In genomic region chr10:122199791-122200190, GRCm38 (mm10) we compare ENCODE assay signal across 18 mouse cellular contexts.
A peak's percentile ranks its signal among the peaks of the same experiment; 100 is the strongest.
DNase-seq lines count a peak whose midpoint lies in the region; TF ChIP-seq lines count a peak whose summit lies in the region.
"Had no signal": no experiment of that assay in that cellular context is flagged by ENCODE, and none has a peak within 500 bp of the region (broad histone marks: within the 10 kb centered on the region; RNA-seq: fewer than 3 reads in every experiment).

No protein-coding gene starts in this region.

- H3K36me3 ChIP-seq in embryonic facial prominence, embryonic 10.5 days (replicated peaks): no peaks in the 10 kb centered on the region
- no peaks in the 10 kb centered on the region for H3K36me3 ChIP-seq in thymus, adult 2 months (ENCODE audit: control insufficient read depth, insufficient read depth, low read length)
- H3K36me3 ChIP-seq: forebrain, embryonic 10.5 days; G1E; heart, embryonic 13.5 days; hindbrain, embryonic 13.5 days; intestine, embryonic 15.5 days; kidney, embryonic 15.5 days; limb, embryonic 13.5 days; liver, embryonic 15.5 days had no signal

- TF ChIP-seq POLR2A in thymus, adult 2 months (IDR thresholded peaks at IDR 0.05; ENCODE audit: control insufficient read depth, extremely low read depth, insufficient read depth, low read length, poor library complexity): no peak

- no peaks in the 10 kb centered on the region for H3K27me3 ChIP-seq in embryonic facial prominence, embryonic 10.5 days (replicated peaks; ENCODE audit: low read depth, poor library complexity, severe bottlenecking)
- no peaks in the 10 kb centered on the region for H3K27me3 ChIP-seq in thymus, adult 2 months (ENCODE audit: control insufficient read depth, insufficient read depth, low read length)
- H3K27me3 ChIP-seq: heart, embryonic 13.5 days; intestine, embryonic 15.5 days; kidney, embryonic 15.5 days; limb, embryonic 13.5 days; liver, embryonic 15.5 days had no signal

- no peak overlapping the region for H3K4me3 ChIP-seq in embryonic facial prominence, embryonic 10.5 days
- no peak overlapping the region for H3K4me3 ChIP-seq in thymus, adult 2 months (ENCODE audit: control insufficient read depth, insufficient read depth, low read length)
- H3K4me3 ChIP-seq: forebrain, embryonic 10.5 days; heart, embryonic 13.5 days; hindbrain, embryonic 13.5 days; intestine, embryonic 15.5 days; kidney, embryonic 15.5 days; limb, embryonic 13.5 days; liver, embryonic 15.5 days had no signal

- WGBS in embryonic facial prominence, embryonic 10.5 days: 37% methylated on average over 4 of the region's 4 CpGs
- 24% methylated on average over 4 of the region's 4 CpGs for WGBS in thymus, adult 2 months

- peaks cover 9% of the 10 kb centered on the region for H3K4me1 ChIP-seq in embryonic facial prominence, embryonic 10.5 days
- H3K4me1 ChIP-seq in thymus, adult 2 months (replicated peaks; ENCODE audit: control insufficient read depth, insufficient read depth, low read length): peaks cover 7% of the 10 kb centered on the region
- H3K4me1 ChIP-seq: heart, embryonic 13.5 days; liver, embryonic 15.5 days had no signal

- no peak for TF ChIP-seq CTCF in thymus, adult 2 months (IDR thresholded peaks at IDR 0.05; ENCODE audit: borderline replicate concordance, control insufficient read depth, extremely low read depth, insufficient read depth, low read length, poor library complexity)

- DNase-seq in CD4-positive helper T cell, adult 2 months (ENCODE audit: low read depth, low spot score): peak; percentile 59
- DNase-seq in CD4-positive, CD25-positive, alpha-beta regulatory T cell, adult 2 months (ENCODE audit: low read depth, low spot score): peak; percentile 79
- peak; percentile 26 for DNase-seq in embryonic facial prominence, embryonic 10.5 days (ENCODE audit: low spot score)
- peak; percentile 17 for DNase-seq in thymus, adult 2 months
- no peak for DNase-seq in right cerebral cortex, postnatal 25 days
- DNase-seq in cerebellum, adult 11-12 months: no peak
- no peak for DNase-seq in right cerebral cortex, postnatal 10 days (ENCODE audit: low spot score in 2 of 2)
- DNase-seq: adrenal gland, postnatal 36 days; cerebellum, adult 8-10 months; retina, postnatal 1 day had no signal

- no peaks in the 10 kb centered on the region for H3K9me3 ChIP-seq in embryonic facial prominence, embryonic 10.5 days
- H3K9me3 ChIP-seq: forebrain, embryonic 10.5 days; heart, embryonic 13.5 days; hindbrain, embryonic 13.5 days; intestine, embryonic 15.5 days; kidney, embryonic 15.5 days; limb, embryonic 13.5 days; liver, embryonic 15.5 days had no signal

- H3K27ac ChIP-seq in embryonic facial prominence, embryonic 10.5 days (replicated peaks): no peak overlapping the region
- H3K27ac ChIP-seq in thymus, adult 2 months (ENCODE audit: control insufficient read depth, insufficient read depth, low read length): no peak overlapping the region; the same call in 1 of the 2 replicates
- H3K27ac ChIP-seq: forebrain, embryonic 10.5 days; heart, embryonic 13.5 days; hindbrain, embryonic 13.5 days; intestine, embryonic 15.5 days; kidney, embryonic 15.5 days; limb, embryonic 13.5 days; liver, embryonic 15.5 days had no signal

Comparison
In these comparisons a context has a peak if more than half of its experiments do, and no peak if none do; other contexts are left out.
1. DNase-seq: peak in CD4-positive helper T cell, adult 2 months (single experiment), CD4-positive, CD25-positive, alpha-beta regulatory T cell, adult 2 months (single experiment), embryonic facial prominence, embryonic 10.5 days (single experiment) and thymus, adult 2 months (single experiment); none in right cerebral cortex, postnatal 25 days (single experiment), cerebellum, adult 11-12 months (single experiment) and right cerebral cortex, postnatal 10 days (0 of 2).